Mouse (Mus musculus): ENCODE results near the gene Iqcf4.
A peak's percentile ranks its signal among the peaks of the same experiment; 100 is the strongest.
"Not testable (repeated sequence)": the region's sequence is repeated elsewhere in the genome, so short reads cannot be mapped to it uniquely, and the experiment has no call there.

Iqcf4 gene

DNA sequence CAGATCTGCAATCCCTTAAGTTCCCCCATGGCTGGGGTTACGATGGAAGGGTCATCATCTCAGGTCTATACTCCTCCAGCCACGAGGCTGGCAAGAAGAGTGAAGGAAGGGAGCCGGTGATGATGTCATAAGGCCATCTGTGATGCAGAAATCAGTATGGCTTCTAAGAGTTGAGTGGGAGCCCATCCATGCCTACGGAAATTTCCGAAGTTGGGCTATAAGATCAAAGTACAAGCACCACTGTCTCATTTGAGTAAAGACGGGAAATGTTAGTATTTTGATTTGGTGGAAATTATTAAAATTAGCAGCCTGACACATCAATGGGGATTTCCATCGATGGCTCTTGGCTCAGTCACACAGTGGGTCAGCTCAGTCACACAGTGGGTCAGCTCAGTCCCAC, at the start of gene Iqcf4:
Iqcf4 (minus strand) TSS at position 101 of the 400 bp plus-strand sequence.
- no peak for DNase-seq

DNA sequence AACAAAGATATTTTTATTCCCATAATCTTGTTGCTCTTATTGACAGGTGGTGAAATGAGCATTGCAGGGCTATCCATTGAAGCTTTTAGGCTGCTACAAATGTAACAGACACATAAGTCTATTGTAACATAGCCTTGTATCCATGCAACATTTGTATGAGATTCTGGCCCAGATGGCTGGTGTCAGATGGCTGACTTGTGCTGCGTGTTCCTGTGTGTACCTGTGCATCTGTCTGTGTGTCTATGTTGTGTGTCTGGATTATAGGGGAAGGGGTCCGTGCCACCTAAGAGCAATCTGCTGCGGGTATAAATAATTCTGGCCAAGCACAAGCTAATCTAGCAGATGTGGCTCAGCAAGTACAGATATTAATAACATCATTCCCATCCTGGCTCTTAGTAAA, 46.7 kb upstream of the Iqcf4 start:
- DNase-seq = no peak

DNA sequence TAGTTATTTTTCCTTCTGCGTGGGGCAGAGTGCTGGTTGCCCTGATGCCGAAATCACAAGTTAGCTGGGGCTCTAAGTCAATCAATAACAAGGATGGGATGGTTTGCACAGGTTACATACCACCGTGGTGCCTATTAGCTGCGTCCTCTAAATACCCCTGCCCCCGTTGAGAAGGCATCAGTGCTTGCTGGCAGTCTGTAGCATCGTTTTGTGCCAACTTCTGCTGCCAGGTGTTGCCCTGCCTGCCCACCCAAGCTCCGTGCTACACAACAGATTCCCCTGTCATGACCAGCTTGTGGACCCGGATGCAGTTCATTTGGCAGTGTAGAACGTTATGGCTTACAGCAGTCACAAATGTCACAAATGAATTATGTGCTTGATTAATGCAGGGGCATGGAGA, 45.5 kb upstream of the Iqcf4 start:
- no peak for DNase-seq

DNA sequence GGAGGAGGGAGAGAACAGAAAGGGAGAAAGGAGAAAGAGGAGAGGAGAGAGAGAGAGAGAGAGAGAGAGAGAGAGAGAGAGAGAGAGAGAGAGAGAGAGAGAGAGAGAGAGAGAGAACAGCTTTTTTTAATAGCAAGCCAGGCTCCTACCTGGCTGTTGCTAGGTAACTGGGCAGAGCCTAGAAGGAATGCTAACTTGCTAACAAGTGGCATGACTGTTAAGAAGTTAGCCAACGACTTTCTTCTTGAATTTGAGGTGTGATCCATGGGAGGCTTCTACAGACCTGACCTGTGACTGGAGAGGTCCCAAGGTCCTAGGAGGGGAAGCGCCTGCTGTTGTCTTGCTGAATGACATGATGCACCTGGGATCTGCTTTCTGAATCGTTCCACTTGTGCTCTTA, 43.8 kb upstream of the Iqcf4 start:
- DNase-seq = no peak

- DNase-seq = no peak
Measured at GRCm38 (mm10) chr9:106613951-106614350, 43.2 kb upstream of the Iqcf4 start.

- DNase-seq = no peak
Measured at GRCm38 (mm10) chr9:106610727-106611126, 39.9 kb upstream of the Iqcf4 start.

GRCm38 (mm10) chr9:106600546-106600945, 29.8 kb upstream of the Iqcf4 start:
- DNase-seq = peak; percentile 62

DNA sequence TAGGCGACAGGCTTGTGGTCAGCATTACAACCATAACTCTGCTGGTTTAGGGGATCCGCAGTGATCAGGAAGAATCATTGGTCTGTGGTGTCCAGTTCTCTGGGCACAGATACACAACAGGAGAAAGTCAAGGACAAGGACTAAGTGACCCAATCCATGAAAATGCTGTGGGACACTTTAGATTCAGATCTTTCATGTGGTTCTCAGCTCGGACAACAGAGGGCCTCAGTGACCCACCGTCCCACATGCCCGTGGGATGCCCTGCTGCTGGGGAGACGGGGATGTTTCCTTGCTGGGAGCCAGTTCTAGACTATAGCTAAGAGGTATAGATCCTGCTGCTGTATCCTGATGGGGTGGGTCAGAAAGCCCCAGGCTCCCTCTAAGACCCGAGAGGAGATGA, 27.7 kb upstream of the Iqcf4 start:
- no peak for DNase-seq

DNA sequence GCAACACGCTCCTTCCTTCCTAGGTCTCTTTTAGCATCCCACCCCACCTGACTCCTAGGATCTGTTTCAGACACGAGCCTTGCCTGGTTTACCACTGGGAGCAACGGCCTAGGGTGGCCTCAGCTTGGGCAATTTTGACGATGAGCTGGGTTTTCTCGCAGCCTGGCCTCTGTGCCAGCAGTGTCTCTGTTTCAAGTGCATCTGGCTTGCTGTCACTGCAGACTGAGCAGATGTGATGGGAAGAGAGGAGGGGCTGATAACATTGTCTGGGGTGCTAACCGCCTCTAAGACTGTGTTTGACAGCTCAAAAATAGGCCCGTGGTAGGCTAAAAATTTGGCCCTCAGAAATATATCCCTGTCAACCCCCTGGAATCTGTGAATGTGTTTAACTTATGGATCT, 25.0 kb upstream of the Iqcf4 start:
- DNase-seq = no peak

- not testable (repeated sequence) for DNase-seq
Measured at GRCm38 (mm10) chr9:106595402-106595801, 24.6 kb upstream of the Iqcf4 start.

- DNase-seq = no peak
Measured at GRCm38 (mm10) chr9:106592158-106592557, 21.4 kb upstream of the Iqcf4 start.

DNA sequence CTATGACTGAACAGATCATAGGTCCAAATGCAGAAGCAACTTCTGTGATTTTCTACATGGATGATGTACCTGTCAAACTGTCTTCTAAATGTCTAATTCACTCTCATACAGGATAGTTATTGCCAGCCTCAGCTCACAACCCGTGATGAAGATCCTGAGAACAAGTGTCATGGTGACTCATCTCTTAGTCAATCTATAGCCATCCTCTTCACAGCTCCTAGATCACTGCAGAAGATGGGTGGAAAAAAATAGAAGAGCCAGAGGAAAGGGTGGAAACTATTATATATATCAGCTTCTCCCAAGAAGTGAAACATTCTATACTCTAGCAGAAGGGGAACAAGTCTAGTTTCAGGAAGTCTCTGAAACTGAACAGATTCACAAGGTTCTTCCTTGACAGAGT, 11.8 kb upstream of the Iqcf4 start:
- no peak for DNase-seq

- DNase-seq = no peak
Measured at GRCm38 (mm10) chr9:106580016-106580415, 9.2 kb upstream of the Iqcf4 start.

DNA sequence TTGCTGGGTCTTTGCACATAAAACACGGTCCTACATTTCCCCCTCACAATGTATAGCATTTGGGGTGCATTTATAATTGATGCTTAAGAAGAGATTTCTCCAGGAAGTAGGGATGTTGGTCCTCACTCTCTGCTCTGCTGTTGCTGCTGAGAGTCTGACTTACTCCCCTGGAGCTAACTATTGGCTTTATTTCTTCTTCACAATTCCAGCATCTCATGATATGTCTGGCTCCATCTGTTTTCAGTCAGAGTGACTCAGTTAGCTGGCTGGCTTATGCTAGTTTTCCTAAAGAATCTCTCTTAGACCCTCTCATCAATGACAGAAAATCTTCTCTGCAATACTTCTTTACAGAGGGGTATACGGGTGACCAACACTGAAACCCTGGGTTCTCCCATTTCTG, 5.3 kb upstream of the Iqcf4 start:
- no peak for DNase-seq

GRCm38 (mm10) chr9:106573366-106573765, 2.6 kb upstream of the Iqcf4 start:
- no peak for DNase-seq

DNA sequence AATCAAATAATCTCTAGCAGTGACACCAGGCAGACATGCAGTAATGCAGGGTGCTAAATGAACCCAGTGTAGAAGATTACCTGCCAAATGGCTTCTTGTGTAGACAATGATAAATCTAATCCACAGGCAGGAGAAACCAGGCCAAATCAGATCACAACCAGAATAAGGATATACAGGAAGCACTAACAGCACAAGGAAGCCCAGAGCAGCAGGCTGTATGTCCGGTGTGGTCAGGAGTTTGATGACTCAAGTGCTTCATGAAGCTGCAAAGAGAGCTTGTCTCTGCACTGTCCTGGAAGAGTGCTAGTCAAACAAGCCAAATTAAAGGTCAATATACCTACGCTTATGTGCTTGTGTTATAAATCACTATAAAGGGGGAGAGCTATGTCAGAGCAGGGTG, 1.4 kb upstream of the Iqcf4 start:
- no peak for DNase-seq

- peak; percentile 38 for DNase-seq
Measured at GRCm38 (mm10) chr9:106566437-106566836, 4.4 kb downstream of the Iqcf4 start.

DNA sequence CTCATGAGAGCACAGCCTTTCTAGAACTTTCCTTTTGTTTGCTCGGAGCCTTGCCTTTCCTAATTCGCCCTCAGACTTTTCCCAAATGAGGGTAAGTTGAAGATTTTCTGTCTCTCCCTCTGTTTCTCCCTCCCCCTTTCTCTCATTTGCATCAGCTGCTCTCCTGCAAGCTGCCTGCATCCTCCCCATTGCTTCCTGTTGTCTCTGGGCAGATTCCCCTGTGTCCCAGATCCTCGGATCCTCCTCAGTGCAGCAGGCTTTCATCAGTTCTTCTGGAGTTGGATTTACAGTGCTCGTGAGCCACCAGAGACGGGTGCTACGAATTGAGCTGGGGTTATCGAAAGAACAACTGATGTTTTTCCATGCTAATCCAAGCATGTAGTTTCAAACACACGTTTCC, 6.8 kb downstream of the Iqcf4 start:
- no peak for DNase-seq

- DNase-seq = no peak
Measured at GRCm38 (mm10) chr9:106562291-106562690, 8.5 kb downstream of the Iqcf4 start.

DNA sequence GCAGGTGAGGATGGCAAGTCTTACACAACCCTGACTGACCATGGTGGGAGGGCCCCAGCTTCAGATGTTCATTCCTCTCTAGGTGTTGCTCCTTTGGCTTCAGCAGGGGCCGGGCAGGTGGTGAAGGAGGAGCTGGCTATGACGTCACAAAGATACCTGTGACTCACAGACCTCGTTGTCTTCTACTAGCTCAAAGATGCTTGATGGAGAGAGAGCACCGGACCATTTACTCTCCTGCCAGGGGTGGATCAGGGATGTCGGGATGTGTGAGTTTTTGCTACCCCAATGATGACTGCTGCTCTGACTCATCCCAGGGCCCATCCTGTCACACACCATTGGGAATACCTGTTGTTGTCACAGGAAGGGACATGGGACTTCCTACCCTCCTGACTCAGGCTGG, 9.3 kb downstream of the Iqcf4 start, which contains the start of gene Iqcf3:
Iqcf3 (minus strand) TSS at position 101 of the 400 bp plus-strand sequence.
- no peak for DNase-seq

DNA sequence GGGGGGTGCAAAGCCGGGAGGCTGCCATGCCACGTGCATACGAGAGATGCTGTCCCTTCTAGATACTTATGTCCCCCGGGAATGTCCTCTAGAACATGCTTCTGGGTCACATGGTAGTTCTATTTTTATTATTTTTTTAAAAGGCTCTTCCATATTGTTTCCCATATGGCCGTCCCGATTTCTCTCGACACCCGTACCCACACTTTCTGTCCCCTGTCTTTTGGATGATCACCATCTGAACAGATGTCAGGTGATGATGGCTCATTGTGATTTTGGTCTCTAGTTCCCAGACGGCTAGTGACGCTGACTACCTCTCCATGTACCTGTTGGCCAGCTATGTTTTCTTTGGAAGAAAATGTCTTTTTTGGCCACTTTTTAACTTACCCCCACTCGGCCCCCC, 35.8 kb downstream of the Iqcf4 start:
- no peak for DNase-seq

DNA sequence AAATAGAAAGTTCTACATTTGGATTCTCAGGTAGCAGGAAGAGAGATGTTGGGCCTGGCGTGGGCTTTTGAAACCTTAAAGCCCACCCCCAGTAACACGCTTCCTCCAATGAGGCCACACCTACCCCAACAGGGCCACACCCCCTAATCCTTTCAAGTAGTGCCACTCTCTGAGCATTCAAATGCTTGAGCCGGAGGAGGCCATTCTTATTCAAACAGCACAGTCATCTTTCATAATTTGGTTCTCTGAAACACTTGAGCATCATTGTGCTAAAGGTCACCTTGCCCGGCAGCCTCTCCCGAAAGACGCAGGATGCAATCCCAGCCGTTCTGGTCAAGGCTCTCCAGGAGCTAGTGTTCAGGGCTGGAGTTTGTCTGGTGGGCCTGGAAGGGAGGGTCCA, 36.5 kb downstream of the Iqcf4 start:
- DNase-seq = no peak

- peak; percentile 38 for DNase-seq
Measured at GRCm38 (mm10) chr9:106531833-106532232, 39.0 kb downstream of the Iqcf4 start.

DNA sequence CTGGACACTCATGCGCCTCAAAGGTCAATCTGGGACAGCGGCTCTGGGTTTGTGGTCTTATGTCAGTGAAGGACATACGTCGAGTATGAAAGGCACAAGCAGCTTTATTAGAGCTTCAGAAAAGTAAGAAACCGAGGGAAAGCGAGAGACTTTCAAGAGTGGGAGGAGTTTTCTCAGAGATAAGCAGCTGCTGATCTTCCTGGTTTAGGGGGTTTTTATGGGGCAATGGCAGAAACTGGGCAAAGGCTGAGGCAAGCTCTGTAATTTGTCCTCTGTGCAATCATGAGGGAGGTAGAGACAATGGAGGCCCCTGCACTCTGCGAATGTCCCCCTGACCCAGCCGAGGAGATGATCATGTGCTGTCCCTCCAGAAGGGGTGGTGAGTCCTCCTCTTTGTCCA, 50.9 kb downstream of the Iqcf4 start:
- no peak for DNase-seq

DNA sequence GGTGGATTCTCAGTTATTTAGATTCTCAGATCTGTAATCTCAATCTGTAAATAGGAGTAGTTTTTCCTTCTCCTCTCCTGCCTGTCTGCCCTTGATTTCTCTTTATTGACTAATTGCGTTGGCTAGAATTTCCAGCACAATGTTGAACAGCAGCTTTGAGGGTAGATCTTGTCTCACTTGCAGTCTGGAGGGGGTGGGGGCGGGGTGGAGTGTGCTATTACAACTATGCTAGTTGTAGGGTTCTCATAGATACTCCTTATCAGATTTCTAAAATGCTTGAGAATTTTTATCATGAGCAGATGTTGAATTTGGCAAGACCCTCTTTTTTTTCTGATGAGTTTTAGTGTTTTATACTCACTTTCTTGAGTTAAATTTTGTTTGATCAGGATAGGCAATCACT, 51.4 kb downstream of the Iqcf4 start:
- no peak for DNase-seq
